Mouse (Mus musculus) brain, embryonic 14.5 days (tissue): ENCODE measurements around the gene Galntl5. TPM values are rescaled to one million over a fixed set of nuclear protein-coding genes. Genes with fewer than 3 reads are reported as not detected.
"Not testable (repeated sequence)": the region's sequence is repeated elsewhere in the genome, so short reads cannot be mapped to it uniquely, and the experiment has no call there.

Experiments
- DNase-seq: peaks from one replicate; pipeline ENCODE4 v3.0.0-alpha.2; 2011; ENCODE audit warnings: low read depth
- CTCF ChIP-seq: fragments of 200-500 bp; IDR thresholded peaks from 2 replicates; pipeline ENCODE4 v1.5.1; 2012; ENCODE audit warnings: inconsistent platforms, mild to moderate bottlenecking, moderate library complexity, borderline replicate concordance; ENCODE audit not compliant: insufficient read depth, insufficient read length; ENCODE audit errors: extremely low read depth
- POLR2A ChIP-seq: fragments of 200-500 bp; IDR thresholded peaks from 2 replicates; pipeline ENCODE4 v1.6.1; 2012; ENCODE audit warnings: mild to moderate bottlenecking, inconsistent platforms, borderline replicate concordance; ENCODE audit not compliant: poor library complexity, insufficient read depth, insufficient read length, severe bottlenecking; ENCODE audit errors: extremely low read depth
- polyA plus RNA-seq: library from polyadenylated mRNA; depleted of rRNA; stranded (reverse); fragments of >200 nt; gene quantifications from 2 replicates; pipeline ENCODE4 v1.2.3, GENCODE M21; 2012

Gene Galntl5
- polyA plus RNA-seq, 1 experiment = not detected

DNA sequence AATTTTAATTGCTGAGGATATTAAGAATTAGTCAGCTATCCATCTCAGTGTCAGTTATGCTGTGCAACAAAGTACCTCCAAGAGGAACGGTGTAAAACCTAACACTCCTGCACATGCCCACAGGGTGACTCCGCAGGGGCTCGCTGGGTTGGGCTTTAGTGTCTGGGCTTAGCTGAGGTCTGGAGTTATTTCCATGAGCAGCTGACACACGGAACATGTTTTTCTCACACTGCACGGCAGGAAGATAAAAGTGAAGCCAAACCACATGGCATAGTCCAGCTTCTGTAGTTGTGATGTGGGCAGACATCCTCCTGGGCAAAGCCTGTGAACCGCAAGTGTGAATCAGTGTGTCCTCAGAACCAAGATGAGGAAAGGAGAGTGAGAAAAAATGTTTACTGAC, 33.7 kb downstream of the Galntl5 start:
- TF ChIP-seq POLR2A (no peak), CTCF (no peak)
- DNase-seq = no peak

DNA sequence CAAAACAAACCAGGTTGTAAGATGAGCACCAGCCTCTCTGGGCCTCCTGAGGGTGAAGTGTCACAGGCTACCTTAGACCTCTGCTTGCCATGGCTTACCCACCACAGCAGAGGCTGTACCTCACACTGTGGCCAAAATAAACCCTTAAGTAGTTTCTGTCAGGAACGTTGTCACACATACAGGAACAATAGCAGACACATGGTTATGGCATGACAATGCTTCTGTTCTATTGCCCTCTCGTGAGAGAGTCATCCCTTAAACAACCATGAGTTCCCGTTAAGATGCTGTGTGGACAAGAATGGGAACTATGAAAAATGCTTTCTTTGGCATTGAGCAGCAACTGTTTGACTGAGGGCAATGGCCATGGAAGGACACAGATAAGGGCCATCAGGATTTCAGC, 40.3 kb downstream of the Galntl5 start, which contains the start of gene Galnt11:
TSS of gene Galnt11 (plus strand) at position 301 of the 400 bp plus-strand sequence.
- DNase-seq = no peak
- TF ChIP-seq CTCF = no peak
- no peak for TF ChIP-seq POLR2A

GRCm38 (mm10) chr5:25222752-25223702, 41.8 kb downstream of the Galntl5 start, which contains the start of gene E130116L18Rik:
TSS of gene E130116L18Rik (minus strand) at chr5:25223153.
- no peak for TF ChIP-seq CTCF
- TF ChIP-seq POLR2A = peak; percentile 93
- DNase-seq = peak; percentile 92

DNA sequence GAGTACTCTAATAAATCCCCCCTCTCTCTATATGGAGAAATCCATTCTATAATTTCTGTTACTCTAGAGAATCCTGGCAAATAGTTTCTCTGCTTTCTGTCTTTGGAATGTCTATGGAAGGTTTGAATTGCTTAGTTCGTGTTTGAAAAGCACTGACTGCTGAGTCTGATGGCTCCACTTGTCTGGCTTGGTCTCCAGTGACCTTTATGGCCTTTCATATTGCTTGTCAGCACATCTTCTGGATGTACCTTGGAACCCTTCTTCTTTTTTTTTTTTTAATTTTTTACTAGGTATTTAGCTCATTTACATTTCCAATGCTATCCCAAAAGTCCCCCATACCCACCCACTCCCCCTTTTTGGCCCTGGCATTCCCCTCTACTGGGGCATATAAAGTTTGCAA, 43.1 kb downstream of the Galntl5 start:
- DNase-seq = not testable (repeated sequence)

DNA sequence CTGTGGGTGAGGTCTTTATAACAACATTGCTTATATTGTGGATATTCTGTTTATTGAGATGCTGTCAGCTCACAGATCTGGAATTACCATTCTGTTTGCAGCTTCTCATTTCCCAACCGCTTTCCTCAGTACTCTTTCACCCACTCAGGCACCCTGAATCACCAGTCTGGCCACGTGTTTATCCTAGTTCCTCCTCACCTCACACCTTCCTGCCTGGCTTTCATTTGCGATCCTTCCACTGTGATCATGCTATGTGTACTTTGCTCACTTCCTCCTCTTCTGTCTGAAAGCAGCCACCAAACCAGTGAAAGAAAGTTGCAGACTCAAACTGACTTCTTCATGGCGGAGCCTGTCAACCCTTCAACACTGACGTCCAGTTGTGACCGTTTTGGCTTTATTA, 61.8 kb downstream of the Galntl5 start:
- no peak for DNase-seq
- no peak for TF ChIP-seq CTCF
- no peak for TF ChIP-seq POLR2A

- no peak for TF ChIP-seq POLR2A
- no peak for TF ChIP-seq CTCF
- no peak for DNase-seq
These were observed 64.7 kb downstream of the Galntl5 start for GRCm38 (mm10) chr5:25245806-25246472.

DNA sequence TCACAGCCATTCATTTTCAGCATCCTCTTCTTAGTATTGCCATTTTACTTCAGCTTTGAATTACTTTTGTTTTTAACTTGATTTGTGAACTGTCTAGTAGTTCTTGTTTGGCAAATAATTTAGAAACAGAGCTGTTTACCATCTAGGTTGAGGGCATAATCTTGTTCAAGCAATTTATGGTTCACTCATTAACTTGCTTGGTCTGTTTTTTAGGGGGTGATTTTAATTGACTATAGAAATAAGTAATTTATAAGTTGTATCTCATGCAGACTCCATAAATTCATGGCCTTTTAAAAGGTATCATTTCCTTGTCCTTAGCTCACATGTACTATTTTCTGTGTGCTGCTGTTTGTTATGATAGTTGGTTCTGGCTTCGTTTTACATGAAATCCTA, 65.2 kb downstream of the Galntl5 start:
- TF ChIP-seq CTCF = no peak
- TF ChIP-seq POLR2A = no peak
- DNase-seq = no peak

DNA sequence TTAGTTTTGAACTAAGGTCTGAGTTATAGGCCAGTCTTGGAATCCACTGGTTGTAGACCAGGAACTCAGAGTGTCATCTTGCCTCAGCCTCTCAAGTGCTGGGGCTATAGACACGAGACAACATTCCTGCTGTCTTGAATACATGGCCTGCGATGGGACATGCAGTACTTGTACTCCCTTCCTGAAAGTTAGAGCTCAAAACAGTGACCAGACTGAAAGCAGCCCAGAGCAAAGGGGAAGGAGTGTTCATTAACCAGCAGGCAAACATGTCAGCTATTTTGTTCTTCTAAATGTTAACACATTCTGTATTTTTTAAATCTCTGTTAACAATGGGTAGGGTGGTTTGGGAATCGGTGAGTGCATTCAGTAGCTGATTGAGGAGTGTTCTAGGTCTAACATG, 65.8 kb downstream of the Galntl5 start:
- no peak for TF ChIP-seq CTCF
- TF ChIP-seq POLR2A = no peak
- DNase-seq = no peak

DNA sequence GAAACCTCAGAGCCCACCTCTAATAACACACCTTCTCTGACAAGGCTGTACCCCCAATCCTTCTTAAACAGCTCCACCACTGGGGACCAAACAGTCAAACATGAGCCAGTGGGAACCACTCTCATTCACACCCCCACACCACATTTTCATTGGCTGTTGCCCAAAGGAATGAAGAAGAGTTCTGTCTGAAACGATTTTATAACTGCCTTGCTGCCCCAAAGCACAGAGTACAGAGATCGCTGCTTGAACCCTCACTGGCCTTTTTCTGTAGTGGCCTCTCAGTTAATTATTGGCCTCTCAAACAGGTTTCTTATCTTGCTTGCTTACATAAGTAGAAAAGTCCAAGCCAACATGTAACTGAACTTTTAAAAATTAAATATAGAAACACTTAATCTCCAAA, 71.2 kb downstream of the Galntl5 start:
- no peak for TF ChIP-seq POLR2A
- TF ChIP-seq CTCF = no peak
- DNase-seq = no peak

- TF ChIP-seq CTCF = no peak
- no peak for TF ChIP-seq POLR2A
- no peak for DNase-seq
These were observed 71.7 kb downstream of the Galntl5 start for GRCm38 (mm10) chr5:25252825-25253544.

- DNase-seq = no peak
- TF ChIP-seq CTCF (no peak), POLR2A (no peak)
These were observed 73.2 kb downstream of the Galntl5 start for GRCm38 (mm10) chr5:25254491-25254890.

- DNase-seq = no peak
- TF ChIP-seq POLR2A (no peak), CTCF (no peak)
These were observed 75.4 kb downstream of the Galntl5 start for GRCm38 (mm10) chr5:25256686-25257085.

DNA sequence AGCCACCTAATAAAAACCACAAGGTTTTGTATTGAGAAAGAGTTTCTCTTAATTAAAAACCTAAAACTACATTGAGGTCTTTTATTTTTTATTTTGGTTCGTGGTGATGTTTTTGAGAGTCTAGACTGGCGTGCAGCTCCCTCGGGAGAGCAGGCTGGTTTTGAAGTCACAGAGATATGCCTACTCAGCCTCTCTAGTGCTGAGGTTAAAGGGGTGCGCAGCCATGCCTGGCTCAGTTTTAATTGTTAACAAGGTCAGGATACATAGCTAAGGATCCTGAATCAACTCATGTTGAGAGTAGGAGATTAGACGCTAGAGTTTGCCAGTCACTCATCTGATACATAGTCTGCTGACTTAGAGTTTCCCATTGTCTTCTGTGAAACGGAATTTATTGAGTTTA, 80.2 kb downstream of the Galntl5 start:
- TF ChIP-seq POLR2A = no peak
- no peak for TF ChIP-seq CTCF
- no peak for DNase-seq
